Mouse (Mus musculus) kidney, adult 2 months (tissue): ENCODE data around the gene Mgat4d. TPM values are rescaled to one million over a fixed set of nuclear protein-coding genes. Genes with fewer than 3 reads are reported as not detected.
A peak's percentile ranks its signal among the peaks of the same experiment; 100 is the strongest.
"Not testable (repeated sequence)": the region's sequence is repeated elsewhere in the genome, so short reads cannot be mapped to it uniquely, and the experiment has no call there.

Experiments
- DNase-seq: peaks from one replicate; pipeline ENCODE4 v3.0.0; 2021
- H3K27ac ChIP-seq: fragments of 200-500 bp; 2 replicates; pipeline ENCODE4 v1.5.1; 2012; ENCODE audit warnings: low read depth, low read length, control low read depth, inconsistent platforms; ENCODE audit not compliant: insufficient read depth
- H3K27me3 ChIP-seq: fragments of 200-500 bp; replicated peaks from 2 replicates; pipeline ENCODE4 v1.6.1; 2012; ENCODE audit warnings: mild to moderate bottlenecking, moderate library complexity, low read length, inconsistent platforms; ENCODE audit not compliant: control insufficient read depth, insufficient read depth
- H3K36me3 ChIP-seq: fragments of 200-500 bp; 2 replicates; pipeline ENCODE4 v1.6.1; 2012; ENCODE audit warnings: mild to moderate bottlenecking, moderate library complexity, low read length, inconsistent platforms; ENCODE audit not compliant: control insufficient read depth, insufficient read depth
- H3K4me1 ChIP-seq: fragments of 200-500 bp; 2 replicates; pipeline ENCODE4 v1.6.1; 2011; ENCODE audit warnings: low read length; ENCODE audit not compliant: control insufficient read depth, insufficient read depth
- H3K4me3 ChIP-seq: fragments of 200-500 bp; 2 replicates; pipeline ENCODE4 v1.5.1; 2011; ENCODE audit warnings: mild to moderate bottlenecking, low read depth, low read length, control low read depth; ENCODE audit not compliant: insufficient read depth
- CTCF ChIP-seq: fragments of 200-500 bp; conservative IDR thresholded peaks from 2 replicates; pipeline ENCODE4 v1.5.1; 2011; ENCODE audit warnings: low read depth, mild to moderate bottlenecking, control low read depth, low read length, moderate library complexity, mixed read lengths; ENCODE audit not compliant: insufficient read depth, insufficient read length
- POLR2A ChIP-seq: fragments of 200-500 bp; IDR thresholded peaks from one replicate; pipeline ENCODE4 v1.6.1; 2011; ENCODE audit warnings: low read depth, low read length, control low read depth
- WGBS: fragments of 180-500 bp; shearing (Covaris S2); methylation state at CpG from one replicate; pipeline ENCODE4 v1.1.7; 2018; 5-methylcytosine and 5-hydroxymethylcytosine counted together
- polyA plus RNA-seq: library from polyadenylated mRNA; depleted of rRNA; stranded (reverse); fragments of >200 nt; gene quantifications from 2 replicates; pipeline ENCODE4 v1.2.3, GENCODE M21; 2012; rRNA removed

The Mgat4d gene
- polyA plus RNA-seq, 1 experiment, result not detected

- Histone ChIP-seq H3K36me3 (no peaks in the 10 kb centered on the region), H3K27me3 (no peaks in the 10 kb centered on the region), H3K4me1 (no peaks in the 10 kb centered on the region), H3K27ac (no peak overlapping the region), H3K4me3 (no peak overlapping the region)
- DNase-seq, result peak; percentile 40
- TF ChIP-seq POLR2A (no peak), CTCF (no peak)
- WGBS, result 45% methylated on average over 11 of the region's 11 CpGs
Observed at GRCm38 (mm10) chr8:83426104-83426759, 78.0 kb downstream of the Mgat4d start.

GRCm38 (mm10) chr8:83426949-83427348 lies 78.7 kb downstream of the Mgat4d start:
- WGBS, result 67% methylated on average over 7 of the region's 7 CpGs
- Histone ChIP-seq H3K4me3 (no peak overlapping the region), H3K27ac (no peak overlapping the region), H3K4me1 (no peaks in the 10 kb centered on the region), H3K27me3 (no peaks in the 10 kb centered on the region), H3K36me3 (no peaks in the 10 kb centered on the region)
- TF ChIP-seq POLR2A (no peak), CTCF (no peak)
- DNase-seq, result peak; percentile 12

GRCm38 (mm10) chr8:83428621-83429020 lies 80.3 kb downstream of the Mgat4d start:
- H3K27me3 ChIP-seq, H3K4me3 ChIP-seq, H3K27ac ChIP-seq, H3K4me1 ChIP-seq, DNase-seq, H3K36me3 ChIP-seq: not testable (repeated sequence)
- 93% methylated on average over 3 of the region's 3 CpGs for WGBS

DNA sequence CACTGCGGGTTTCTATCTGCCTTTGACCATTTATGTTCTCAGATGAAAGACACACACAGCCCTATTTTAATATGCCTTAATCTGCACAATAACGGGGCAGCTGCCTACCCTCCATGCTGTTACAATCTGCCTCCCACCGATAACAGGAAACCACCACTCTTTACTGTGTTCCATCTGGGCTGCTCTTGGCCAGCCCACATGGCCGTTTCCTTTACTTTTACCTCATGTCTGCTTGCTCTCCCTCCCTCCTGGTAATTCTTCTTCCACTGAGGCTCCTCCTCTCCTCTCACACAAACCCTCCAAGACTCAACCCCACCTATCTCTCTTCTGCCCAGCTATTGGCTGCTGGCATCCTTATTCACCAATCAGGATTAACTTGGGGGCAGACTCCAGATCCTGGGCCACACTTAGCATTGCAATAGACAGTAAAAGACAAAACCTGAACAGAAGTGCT lies 80.8 kb downstream of the Mgat4d start:
- Histone ChIP-seq H3K27me3 (no peaks in the 10 kb centered on the region), H3K36me3 (no peaks in the 10 kb centered on the region), H3K4me1 (no peaks in the 10 kb centered on the region), H3K4me3 (no peak overlapping the region), H3K27ac (no peak overlapping the region)
- TF ChIP-seq POLR2A, result no peak
- no peak for TF ChIP-seq CTCF
- no peak for DNase-seq
- WGBS, result 65% methylated on average over 4 of the region's 4 CpGs

Other genes with a start within 250 kb of the Mgat4d start
- 3.8 and 5.1 TPM in 2 replicates for gene Tbc1d9, start 183.1 kb upstream of the Mgat4d start, polyA plus RNA-seq
- gene Gm10645, start 182.3 kb upstream of the Mgat4d start, polyA plus RNA-seq, result 0.19 and 0.25 TPM in 2 replicates
- gene Ucp1, start 58.1 kb upstream of the Mgat4d start, polyA plus RNA-seq, result 255 and 374 TPM in 2 replicates
- 3.6 and 4.1 TPM in 2 replicates for gene Elmod2, start 16.0 kb upstream of the Mgat4d start, polyA plus RNA-seq
- 0.03 and 0.06 TPM in 2 replicates for gene Clgn, start 41.4 kb downstream of the Mgat4d start, polyA plus RNA-seq
- gene Scoc, start 109.9 kb downstream of the Mgat4d start, polyA plus RNA-seq, result 15.9 and 24.5 TPM in 2 replicates
- not detected in 2 replicates for gene Olfr370, start 187.3 kb downstream of the Mgat4d start, polyA plus RNA-seq
- 704 and 720 TPM in 2 replicates for gene Ndufb7, start 218.2 kb downstream of the Mgat4d start, polyA plus RNA-seq